Mouse (Mus musculus): ENCODE results near the gene Npas1.

Gene Npas1

DNA sequence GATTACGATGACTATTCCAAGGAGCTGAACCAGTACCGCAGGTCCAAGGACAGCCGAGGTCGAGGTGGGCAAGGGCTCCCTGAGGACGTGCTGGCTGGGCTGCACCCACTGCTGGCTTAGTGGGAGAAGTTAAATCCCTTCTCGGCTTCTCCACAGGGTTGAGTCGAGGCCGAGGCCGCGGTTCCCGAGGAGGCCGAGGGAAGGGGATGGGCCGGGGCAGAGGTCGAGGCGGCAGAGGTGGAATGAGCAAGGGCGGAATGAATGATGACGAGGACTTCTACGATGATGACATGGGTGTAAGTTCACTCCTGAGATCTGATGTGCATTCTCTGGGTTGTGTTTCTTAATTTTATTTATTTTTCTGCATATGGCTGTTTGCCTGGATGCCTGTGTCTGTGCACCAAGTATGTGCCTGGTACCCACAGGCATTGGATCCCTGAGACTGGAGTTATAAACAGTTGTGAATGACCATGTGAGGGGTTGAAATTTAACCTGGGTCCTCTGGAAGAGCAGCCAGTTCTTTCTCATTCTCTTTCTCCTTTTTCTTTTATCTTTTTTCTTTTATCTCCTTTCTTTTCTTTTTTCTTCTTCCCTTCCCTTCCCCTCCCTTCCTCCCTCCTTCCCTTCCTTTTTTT, 55.2 kb downstream of the Npas1 start:
- CTCF ChIA-PET, result interaction anchor here (0.6 kb wide), 1 partner anchor 431 kb away, joined by 3 read pairs; no protein-coding TSS in a partner anchor

DNA sequence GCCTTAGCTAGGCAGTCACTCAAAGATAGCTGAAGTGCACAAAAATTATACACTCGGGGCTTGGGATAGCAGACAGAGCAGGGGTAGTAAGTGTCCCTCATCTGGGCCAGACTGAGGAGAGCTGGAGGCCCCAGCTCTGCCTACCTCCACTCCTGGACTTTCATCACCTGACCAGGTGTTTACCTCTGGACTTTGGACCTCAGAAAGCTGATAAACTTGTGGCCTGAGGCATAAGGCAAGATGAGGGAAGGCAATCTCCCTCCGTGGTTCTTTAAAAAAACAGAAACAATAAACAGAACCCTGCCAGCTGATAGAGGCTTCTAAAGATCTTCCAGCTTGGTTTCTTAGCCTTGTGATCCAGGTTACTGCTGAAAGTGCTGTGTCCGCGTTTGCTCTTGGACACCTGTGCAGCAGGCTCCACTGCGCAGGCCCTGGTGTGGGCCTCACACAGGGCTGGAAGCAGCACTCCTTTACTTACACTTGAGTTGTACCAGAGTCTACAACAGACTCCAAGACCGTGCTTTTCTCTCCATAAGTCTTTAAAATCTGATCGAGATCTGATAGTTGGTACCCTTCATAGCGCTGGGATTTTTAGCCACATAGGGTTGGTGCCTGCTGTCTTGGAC, 56.9 kb downstream of the Npas1 start:
- CTCF ChIA-PET, result no interaction called here

DNA sequence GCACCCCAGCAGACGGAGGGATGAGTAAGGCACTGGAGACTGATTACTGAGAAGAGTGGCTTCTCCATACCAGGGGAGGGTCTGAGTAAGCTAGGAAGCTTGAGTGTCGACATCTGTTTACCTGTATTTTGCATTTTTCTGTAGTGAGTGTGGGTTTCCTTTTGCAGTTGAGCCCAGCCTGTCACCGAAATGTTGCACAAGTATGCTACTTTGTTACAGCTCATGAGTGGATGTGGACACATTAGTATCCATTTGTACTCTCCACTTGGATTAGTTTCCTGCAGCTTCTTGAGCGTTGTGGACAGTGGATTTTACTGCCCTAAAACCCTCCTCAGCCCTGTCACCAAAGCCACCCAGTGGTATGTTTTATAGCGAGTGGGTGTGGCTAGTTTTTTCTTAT, 58.8 kb downstream of the Npas1 start:
- CTCF ChIA-PET, result no interaction called here

DNA sequence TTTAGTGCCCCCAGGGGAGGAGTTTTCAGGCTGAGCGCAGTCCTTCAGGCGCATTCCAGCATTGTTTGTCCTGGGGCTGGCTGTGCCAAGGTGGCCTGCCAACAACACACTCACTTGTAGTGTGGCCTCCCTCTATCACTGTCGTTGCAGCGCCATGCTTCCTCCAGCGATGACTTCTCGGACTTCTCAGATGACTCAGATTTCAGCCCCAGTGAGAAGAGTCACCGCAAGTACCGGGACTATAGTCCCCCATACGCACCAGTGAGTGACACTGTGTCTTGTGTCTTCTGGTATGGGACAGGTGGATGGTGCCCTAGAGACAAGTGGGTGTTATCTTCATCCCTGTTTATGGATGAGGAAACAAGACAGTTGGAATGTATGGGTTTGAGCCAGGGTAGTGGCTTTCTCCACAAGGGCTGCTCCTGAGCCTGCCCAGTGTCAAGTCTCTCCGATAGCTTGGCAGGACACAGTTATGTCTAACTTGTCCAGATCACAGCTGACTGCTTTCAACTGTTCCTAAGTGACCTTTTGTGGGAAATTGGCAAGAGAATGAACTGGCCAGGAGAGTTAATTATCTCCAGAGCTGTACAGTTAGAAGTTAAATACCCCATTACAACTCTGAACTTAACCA, 60.3 kb downstream of the Npas1 start:
- CTCF ChIA-PET, result no interaction called here

DNA sequence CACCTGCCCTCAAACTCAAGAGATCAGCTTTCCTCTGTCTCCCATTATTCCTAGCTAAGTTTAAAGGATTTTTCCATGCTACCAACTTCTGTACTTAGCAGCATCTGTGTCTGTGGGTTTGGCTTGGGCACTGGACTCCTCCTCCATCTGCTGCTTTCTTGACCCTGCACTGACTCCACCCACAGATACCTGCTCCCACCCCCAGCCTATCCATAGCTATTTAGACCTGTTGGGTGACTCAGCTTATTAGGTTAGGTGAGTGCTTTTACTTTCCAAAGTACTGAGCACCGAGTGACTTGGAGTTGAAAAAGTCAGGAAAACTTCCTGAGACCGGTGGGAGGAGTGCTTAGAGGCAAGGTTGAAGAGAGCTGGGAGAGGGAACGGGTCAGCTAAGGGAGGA, 62.1 kb downstream of the Npas1 start:
- CTCF ChIA-PET, result interaction anchor here (0.6 to 0.7 kb wide), 2 partner anchors 64 to 111 kb away, joined by 3 to 8 read pairs; no protein-coding TSS in a partner anchor

DNA sequence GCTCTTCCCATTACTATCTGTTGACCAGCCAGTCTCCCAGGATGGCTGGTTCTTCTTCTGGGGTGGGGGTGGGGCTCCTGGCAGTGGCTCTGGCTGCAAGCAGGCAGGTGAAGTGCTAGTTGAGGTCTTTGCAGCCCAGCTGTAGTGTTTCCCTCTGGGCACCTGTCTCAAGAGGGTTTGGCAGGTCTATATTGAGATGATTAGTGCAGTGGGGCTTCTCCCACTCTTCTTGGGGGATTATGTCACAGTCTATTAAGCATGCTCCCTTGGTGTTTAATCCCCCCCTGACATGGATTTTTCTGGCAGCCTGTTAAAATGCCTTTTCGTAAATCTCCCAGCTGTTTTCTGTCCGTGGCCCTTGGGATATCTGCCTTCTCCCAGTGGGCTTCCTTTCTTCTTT, 64.6 kb downstream of the Npas1 start:
- CTCF ChIA-PET, result interaction anchor here (0.5 kb wide), 1 partner anchor 122 kb away, joined by 3 read pairs; no protein-coding TSS in a partner anchor

DNA sequence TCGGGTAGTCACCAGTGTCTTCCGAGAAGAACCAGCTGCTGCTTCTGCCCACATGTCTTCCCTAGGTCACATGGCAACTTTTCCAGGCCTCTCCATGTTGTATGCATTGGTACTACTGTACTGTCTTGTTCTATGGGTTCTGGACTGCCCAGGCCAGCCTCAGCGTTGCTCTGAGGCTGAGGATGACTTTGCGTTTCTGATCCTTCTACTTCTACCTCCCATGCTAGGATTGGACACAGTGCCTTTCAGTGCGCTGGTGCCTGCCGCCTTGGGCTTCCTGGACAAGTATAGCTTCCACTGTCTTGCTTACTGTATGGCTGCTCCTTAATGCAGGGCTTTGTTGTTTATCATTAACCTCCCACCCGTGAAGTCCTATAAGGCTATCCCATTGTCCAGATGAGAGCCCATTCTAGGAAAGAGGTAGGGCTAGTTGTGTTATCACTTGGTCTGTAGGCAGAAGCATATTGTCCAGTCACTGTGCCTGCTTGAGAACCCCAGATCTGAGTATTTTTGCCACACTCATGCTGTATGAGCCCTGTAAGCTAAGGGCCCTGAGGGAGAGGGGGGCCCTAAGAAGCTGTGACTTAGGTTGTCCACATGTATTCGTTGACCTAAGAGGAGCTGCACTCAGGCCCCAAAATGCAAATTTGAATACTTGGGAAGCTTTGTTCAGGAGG, 65.2 kb downstream of the Npas1 start:
- CTCF ChIA-PET, result interaction anchor here (0.5 kb wide), 1 partner anchor 11 kb away, joined by 3 read pairs; no protein-coding TSS in a partner anchor

DNA sequence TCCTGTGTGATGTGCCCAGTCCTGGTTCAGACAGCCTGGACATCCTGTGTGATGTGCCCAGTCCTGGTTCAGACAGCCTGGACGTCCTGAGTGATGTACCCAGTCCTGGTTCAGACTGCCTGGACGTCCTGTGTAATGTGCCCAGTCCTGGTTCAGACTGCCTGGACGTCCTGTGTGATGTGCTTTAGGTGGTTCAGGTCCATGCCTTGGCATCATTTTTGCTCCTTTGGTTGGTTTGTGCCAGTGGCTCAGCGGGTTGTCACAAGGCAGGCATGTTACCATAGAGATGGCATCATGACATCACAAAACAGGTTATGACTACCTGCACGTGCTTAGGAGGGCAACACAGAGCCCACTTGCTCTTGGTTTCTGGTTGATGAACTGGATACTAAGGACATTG, 66.4 kb downstream of the Npas1 start:
- CTCF ChIA-PET, result no interaction called here

DNA sequence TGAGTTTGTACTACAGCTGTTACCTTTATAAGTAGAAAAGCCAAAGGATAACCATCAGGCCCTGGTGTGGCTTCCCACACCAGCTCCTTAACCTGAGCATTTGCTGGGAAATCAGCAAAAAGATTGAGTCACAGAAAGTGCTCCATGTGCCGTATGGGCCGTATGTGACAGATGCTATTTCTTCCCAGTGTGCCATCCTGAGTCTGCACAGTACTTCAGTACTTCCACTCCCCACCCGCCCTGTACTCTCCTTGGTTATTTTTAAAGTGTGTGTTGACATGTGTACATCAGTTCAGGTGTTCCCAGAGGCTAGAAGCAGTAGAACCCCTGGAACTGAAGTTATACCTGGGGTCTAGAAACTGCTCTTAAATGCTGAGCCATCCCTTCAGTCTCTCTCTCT, 70.5 kb downstream of the Npas1 start:
- CTCF ChIA-PET, result interaction anchor here (0.7 kb wide), 1 partner anchor 38 kb away, joined by 8 read pairs; no protein-coding TSS in a partner anchor
